Mouse (Mus musculus): ENCODE measurements around the gene Rnf144a. TPM values are rescaled to one million over a fixed set of nuclear protein-coding genes. Genes with fewer than 3 reads are reported as not detected.
A peak's percentile ranks its signal among the peaks of the same experiment; 100 is the strongest.

The Rnf144a gene
- polyA plus RNA-seq, 1 experiment from 2014 or later, result 22.4 TPM

GRCm38 (mm10) chr12:26333678-26334077, 81.4 kb downstream of the Rnf144a start:
- Histone ChIP-seq H3K36me3 (ENCODE audit: control insufficient read depth, insufficient read depth, low read length) (0 out of 2 replicates have a peak, but pooled peaks cover 7% of the 10 kb centered on the region), H3K9me3 (ENCODE audit: control insufficient read depth, low read length) (no peaks in the 10 kb centered on the region), H3K4me3 (ENCODE audit: low read depth, low read length) (no peak overlapping the region), H3K9ac (ENCODE audit: low read length) (no peak overlapping the region), H3K4me2 (ENCODE audit: low read length) (no peak overlapping the region), H3K27me3 (replicated peaks; ENCODE audit: control insufficient read depth, insufficient read depth, low read length) (no peaks in the 10 kb centered on the region), H3K4me1 (replicated peaks; ENCODE audit: control insufficient read depth, insufficient read depth, low read length) (no peaks in the 10 kb centered on the region), H3K27ac (ENCODE audit: low read depth) (no peak overlapping the region)
- WGBS, result 91% methylated on average over 1 of the region's 1 CpGs
- ATAC-seq (replicated peaks; ENCODE audit: low FRiP score, low TSS enrichment, low read depth) (no peak), DNase-seq (ENCODE audit: low spot score) (no peak)

GRCm38 (mm10) chr12:26331048-26331447, 84.0 kb downstream of the Rnf144a start:
- no peak overlapping the region for H3K4me2 ChIP-seq (ENCODE audit: low read length)
- DNase-seq (ENCODE audit: low spot score) (no peak), ATAC-seq (replicated peaks; ENCODE audit: low FRiP score, low TSS enrichment, low read depth) (no peak)
- WGBS, result 78% methylated on average over 3 of the region's 3 CpGs
- H3K4me3 ChIP-seq (ENCODE audit: low read depth, low read length), result no peak overlapping the region
- peaks cover 11% of the 10 kb centered on the region for H3K36me3 ChIP-seq (ENCODE audit: control insufficient read depth, insufficient read depth, low read length)
- no peak overlapping the region for H3K9ac ChIP-seq (ENCODE audit: low read length)
- H3K9me3 ChIP-seq (ENCODE audit: control insufficient read depth, low read length), result no peaks in the 10 kb centered on the region
- H3K27me3 ChIP-seq (replicated peaks; ENCODE audit: control insufficient read depth, insufficient read depth, low read length), result no peaks in the 10 kb centered on the region
- H3K27ac ChIP-seq (ENCODE audit: low read depth), result no peak overlapping the region
- no peaks in the 10 kb centered on the region for H3K4me1 ChIP-seq (replicated peaks; ENCODE audit: control insufficient read depth, insufficient read depth, low read length)

DNA sequence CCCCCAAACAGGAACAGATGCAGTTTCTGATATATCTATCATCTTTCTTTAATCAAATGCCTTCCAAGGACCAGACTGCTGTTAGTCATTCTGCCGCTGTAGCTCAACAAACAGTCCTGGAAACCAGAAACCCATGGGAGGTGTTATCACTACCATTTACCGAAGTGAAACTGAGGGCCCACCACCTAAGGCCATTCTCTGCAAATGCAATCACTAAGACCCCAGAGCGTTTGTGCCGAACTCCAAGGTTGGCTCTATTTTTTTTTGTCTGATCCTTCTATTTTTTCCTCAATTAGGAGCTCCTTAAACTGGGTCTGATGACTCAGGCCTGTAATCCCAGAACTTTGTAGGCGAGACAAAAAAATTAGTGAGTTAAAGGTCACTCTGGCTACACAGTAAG, 85.3 kb downstream of the Rnf144a start:
- no peaks in the 10 kb centered on the region for H3K4me1 ChIP-seq (replicated peaks; ENCODE audit: control insufficient read depth, insufficient read depth, low read length)
- H3K27me3 ChIP-seq (replicated peaks; ENCODE audit: control insufficient read depth, insufficient read depth, low read length), result no peaks in the 10 kb centered on the region
- H3K9me3 ChIP-seq (ENCODE audit: control insufficient read depth, low read length), result no peaks in the 10 kb centered on the region
- H3K4me2 ChIP-seq (ENCODE audit: low read length), result no peak overlapping the region
- no peak overlapping the region for H3K27ac ChIP-seq (ENCODE audit: low read depth)
- DNase-seq (ENCODE audit: low spot score) (no peak), ATAC-seq (replicated peaks; ENCODE audit: low FRiP score, low TSS enrichment, low read depth) (no peak)
- no peak overlapping the region for H3K9ac ChIP-seq (ENCODE audit: low read length)
- 75% methylated on average over 5 of the region's 5 CpGs for WGBS
- H3K36me3 ChIP-seq (ENCODE audit: control insufficient read depth, insufficient read depth, low read length), result peaks cover 20% of the 10 kb centered on the region
- no peak overlapping the region for H3K4me3 ChIP-seq (ENCODE audit: low read depth, low read length)

DNA sequence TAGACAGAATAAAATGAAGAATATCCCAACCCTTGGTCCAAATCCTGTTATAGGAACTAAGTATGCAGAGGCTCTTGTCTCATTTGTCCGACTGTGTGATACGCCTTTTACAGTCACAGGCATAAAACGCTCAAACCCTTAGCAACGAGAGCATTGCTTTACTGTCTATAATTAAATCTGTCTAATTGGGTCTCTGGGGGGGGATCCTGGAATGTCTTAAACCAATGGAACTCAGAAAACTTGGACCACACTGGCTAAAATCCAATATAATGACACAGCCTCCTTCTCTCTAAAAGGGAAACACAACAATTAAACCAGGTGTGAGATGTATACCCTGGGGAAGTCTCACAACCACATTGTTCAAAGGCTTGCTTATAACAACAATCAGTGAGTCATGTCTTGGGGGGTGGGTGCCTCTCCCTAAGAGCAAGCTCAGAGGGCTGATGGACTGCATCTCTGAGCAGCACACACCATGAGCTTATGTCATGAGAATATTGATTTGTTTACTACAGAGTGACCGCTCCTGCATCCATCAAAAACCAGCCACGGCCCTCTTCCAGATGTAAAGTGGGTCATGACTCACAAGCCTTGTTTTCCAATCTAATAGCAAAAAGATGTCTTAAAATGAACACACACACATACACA, 85.9 kb downstream of the Rnf144a start:
- H3K4me3 ChIP-seq (ENCODE audit: low read depth, low read length), result no peak overlapping the region
- no peak overlapping the region for H3K27ac ChIP-seq (ENCODE audit: low read depth)
- no peaks in the 10 kb centered on the region for H3K27me3 ChIP-seq (replicated peaks; ENCODE audit: control insufficient read depth, insufficient read depth, low read length)
- WGBS, result 86% methylated on average over 6 of the region's 6 CpGs
- DNase-seq (ENCODE audit: low spot score) (no peak), ATAC-seq (replicated peaks; ENCODE audit: low FRiP score, low TSS enrichment, low read depth) (no peak)
- H3K36me3 ChIP-seq (ENCODE audit: control insufficient read depth, insufficient read depth, low read length), result peaks cover 25% of the 10 kb centered on the region
- no peaks in the 10 kb centered on the region for H3K4me1 ChIP-seq (replicated peaks; ENCODE audit: control insufficient read depth, insufficient read depth, low read length)
- H3K9me3 ChIP-seq (ENCODE audit: control insufficient read depth, low read length), result no peaks in the 10 kb centered on the region
- H3K4me2 ChIP-seq (ENCODE audit: low read length), result no peak overlapping the region
- H3K9ac ChIP-seq (ENCODE audit: low read length), result no peak overlapping the region

- Histone ChIP-seq H3K9ac (ENCODE audit: low read length) (no peak overlapping the region), H3K27me3 (replicated peaks; ENCODE audit: control insufficient read depth, insufficient read depth, low read length) (no peaks in the 10 kb centered on the region), H3K9me3 (ENCODE audit: control insufficient read depth, low read length) (no peaks in the 10 kb centered on the region), H3K4me3 (ENCODE audit: low read depth, low read length) (no peak overlapping the region), H3K4me1 (replicated peaks; ENCODE audit: control insufficient read depth, insufficient read depth, low read length) (no peaks in the 10 kb centered on the region), H3K36me3 (ENCODE audit: control insufficient read depth, insufficient read depth, low read length) (peaks cover 50% of the 10 kb centered on the region), H3K27ac (ENCODE audit: low read depth) (no peak overlapping the region), H3K4me2 (ENCODE audit: low read length) (no peak overlapping the region)
- DNase-seq (ENCODE audit: low spot score), result no peak
- 86% methylated on average over 5 of the region's 5 CpGs for WGBS
- ATAC-seq (replicated peaks; ENCODE audit: low FRiP score, low TSS enrichment, low read depth), result no peak
Measured at GRCm38 (mm10) chr12:26323783-26324364, 91.2 kb downstream of the Rnf144a start.

DNA sequence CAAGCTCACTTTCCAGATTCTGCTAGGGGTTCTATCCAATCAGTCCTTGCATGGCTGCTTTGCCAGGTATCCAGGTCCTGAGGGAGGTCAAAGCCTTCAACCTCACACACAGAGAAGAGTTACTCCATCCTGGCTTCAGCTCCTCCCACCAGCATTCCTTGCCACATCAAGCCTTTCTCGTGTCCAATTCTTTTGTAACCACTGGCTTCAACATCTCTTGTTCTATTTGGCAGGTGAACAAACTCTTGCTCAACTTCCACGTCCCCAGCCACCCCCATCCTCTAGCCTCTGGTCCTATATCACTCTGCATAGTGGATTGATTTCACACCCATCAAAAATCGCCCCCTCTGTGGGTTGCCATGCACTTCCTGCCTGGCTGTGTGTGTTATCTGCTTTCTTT, 98.8 kb downstream of the Rnf144a start:
- no peak overlapping the region for H3K27ac ChIP-seq (ENCODE audit: low read depth)
- ATAC-seq (replicated peaks; ENCODE audit: low FRiP score, low TSS enrichment, low read depth), result no peak
- no peaks in the 10 kb centered on the region for H3K9me3 ChIP-seq (ENCODE audit: control insufficient read depth, low read length)
- H3K36me3 ChIP-seq (ENCODE audit: control insufficient read depth, insufficient read depth, low read length), result peaks cover 63% of the 10 kb centered on the region
- H3K27me3 ChIP-seq (replicated peaks; ENCODE audit: control insufficient read depth, insufficient read depth, low read length), result no peaks in the 10 kb centered on the region
- H3K4me3 ChIP-seq (ENCODE audit: low read depth, low read length), result no peak overlapping the region
- no peak overlapping the region for H3K4me2 ChIP-seq (ENCODE audit: low read length)
- H3K4me1 ChIP-seq (replicated peaks; ENCODE audit: control insufficient read depth, insufficient read depth, low read length), result no peaks in the 10 kb centered on the region
- WGBS, result 79% methylated on average over 3 of the region's 3 CpGs
- H3K9ac ChIP-seq (ENCODE audit: low read length), result no peak overlapping the region
- no peak for DNase-seq (ENCODE audit: low spot score)

- peak; percentile 63 for DNase-seq (ENCODE audit: low spot score)
- H3K9ac ChIP-seq (ENCODE audit: low read length), result no peak overlapping the region
- ATAC-seq (replicated peaks; ENCODE audit: low FRiP score, low TSS enrichment, low read depth), result no peak
- no peaks in the 10 kb centered on the region for H3K4me1 ChIP-seq (replicated peaks; ENCODE audit: control insufficient read depth, insufficient read depth, low read length)
- H3K9me3 ChIP-seq (ENCODE audit: control insufficient read depth, low read length), result no peaks in the 10 kb centered on the region
- H3K27ac ChIP-seq (ENCODE audit: low read depth), result no peak overlapping the region
- peaks cover 61% of the 10 kb centered on the region for H3K36me3 ChIP-seq (ENCODE audit: control insufficient read depth, insufficient read depth, low read length)
- no peak overlapping the region for H3K4me2 ChIP-seq (ENCODE audit: low read length)
- 54% methylated on average over 5 of the region's 5 CpGs for WGBS
- H3K4me3 ChIP-seq (ENCODE audit: low read depth, low read length), result no peak overlapping the region
- H3K27me3 ChIP-seq (replicated peaks; ENCODE audit: control insufficient read depth, insufficient read depth, low read length), result no peaks in the 10 kb centered on the region
Measured at GRCm38 (mm10) chr12:26314959-26315358, 100.1 kb downstream of the Rnf144a start.

DNA sequence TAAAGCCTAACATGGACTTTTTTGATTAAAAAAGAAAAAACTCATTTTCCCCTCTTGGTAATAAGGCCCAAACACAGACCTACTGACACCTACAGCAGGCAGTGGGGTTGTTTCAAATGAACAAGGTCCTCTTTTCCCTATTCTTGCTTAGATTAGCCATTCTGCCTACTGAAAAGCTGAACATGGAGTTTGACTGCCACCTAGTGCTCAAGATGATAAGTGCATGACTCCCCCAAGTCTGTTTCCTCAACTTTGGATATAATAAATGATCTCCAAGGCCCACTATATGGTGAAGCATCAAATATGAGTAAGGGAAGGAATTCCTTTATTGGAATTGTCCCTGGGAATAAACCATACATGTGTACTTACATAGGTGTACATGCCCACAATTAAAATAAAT, 103.5 kb downstream of the Rnf144a start:
- DNase-seq (ENCODE audit: low spot score), result peak; percentile 74
- no peaks in the 10 kb centered on the region for H3K9me3 ChIP-seq (ENCODE audit: control insufficient read depth, low read length)
- H3K36me3 ChIP-seq (ENCODE audit: control insufficient read depth, insufficient read depth, low read length), result peaks cover 42% of the 10 kb centered on the region
- no peaks in the 10 kb centered on the region for H3K27me3 ChIP-seq (replicated peaks; ENCODE audit: control insufficient read depth, insufficient read depth, low read length)
- H3K9ac ChIP-seq (ENCODE audit: low read length), result no peak overlapping the region
- H3K27ac ChIP-seq (ENCODE audit: low read depth), result no peak overlapping the region
- H3K4me1 ChIP-seq (replicated peaks; ENCODE audit: control insufficient read depth, insufficient read depth, low read length), result no peaks in the 10 kb centered on the region
- no peak for ATAC-seq (replicated peaks; ENCODE audit: low FRiP score, low TSS enrichment, low read depth)
- no peak overlapping the region for H3K4me3 ChIP-seq (ENCODE audit: low read depth, low read length)
- H3K4me2 ChIP-seq (ENCODE audit: low read length), result no peak overlapping the region

GRCm38 (mm10) chr12:26310247-26310646, 104.8 kb downstream of the Rnf144a start:
- ATAC-seq (replicated peaks; ENCODE audit: low FRiP score, low TSS enrichment, low read depth), result no peak
- Histone ChIP-seq H3K36me3 (ENCODE audit: control insufficient read depth, insufficient read depth, low read length) (peaks cover 34% of the 10 kb centered on the region), H3K4me1 (replicated peaks; ENCODE audit: control insufficient read depth, insufficient read depth, low read length) (no peaks in the 10 kb centered on the region)

More at GRCm38 (mm10) chr12:26310247-26310646, 104.8 kb downstream of the Rnf144a start:
- Histone ChIP-seq H3K9ac (ENCODE audit: low read length) (no peak overlapping the region), H3K27me3 (replicated peaks; ENCODE audit: control insufficient read depth, insufficient read depth, low read length) (no peaks in the 10 kb centered on the region), H3K4me3 (ENCODE audit: low read depth, low read length) (no peak overlapping the region), H3K4me2 (ENCODE audit: low read length) (no peak overlapping the region), H3K27ac (ENCODE audit: low read depth) (no peak overlapping the region), H3K9me3 (ENCODE audit: control insufficient read depth, low read length) (no peaks in the 10 kb centered on the region)
- no peak for DNase-seq (ENCODE audit: low spot score)
- WGBS, result 86% methylated on average over 11 of the region's 11 CpGs
